Mouse (Mus musculus) retina, postnatal 1 day (tissue): ENCODE measurements around the gene Mapk8ip1.
A peak's percentile ranks its signal among the peaks of the same experiment; 100 is the strongest.

Experiments used
- DNase-seq: peaks from one replicate; pipeline ENCODE4 v3.0.0-alpha.2; 2012

Mapk8ip1 gene

GRCm38 (mm10) chr2:92390206-92390930 lies 10.7 kb downstream of the Mapk8ip1 start:
- no peak for DNase-seq

- no peak for DNase-seq
Observed at GRCm38 (mm10) chr2:92389645-92390044, 11.4 kb downstream of the Mapk8ip1 start.

- peak; percentile 99 for DNase-seq
Observed at GRCm38 (mm10) chr2:92388891-92389641, 12.0 kb downstream of the Mapk8ip1 start.

GRCm38 (mm10) chr2:92388081-92388517 lies 13.0 kb downstream of the Mapk8ip1 start:
- DNase-seq = peak; percentile 37

GRCm38 (mm10) chr2:92387646-92388045 lies 13.4 kb downstream of the Mapk8ip1 start:
- DNase-seq = no peak

- no peak for DNase-seq
Observed at GRCm38 (mm10) chr2:92386821-92387570, 14.1 kb downstream of the Mapk8ip1 start.

DNA sequence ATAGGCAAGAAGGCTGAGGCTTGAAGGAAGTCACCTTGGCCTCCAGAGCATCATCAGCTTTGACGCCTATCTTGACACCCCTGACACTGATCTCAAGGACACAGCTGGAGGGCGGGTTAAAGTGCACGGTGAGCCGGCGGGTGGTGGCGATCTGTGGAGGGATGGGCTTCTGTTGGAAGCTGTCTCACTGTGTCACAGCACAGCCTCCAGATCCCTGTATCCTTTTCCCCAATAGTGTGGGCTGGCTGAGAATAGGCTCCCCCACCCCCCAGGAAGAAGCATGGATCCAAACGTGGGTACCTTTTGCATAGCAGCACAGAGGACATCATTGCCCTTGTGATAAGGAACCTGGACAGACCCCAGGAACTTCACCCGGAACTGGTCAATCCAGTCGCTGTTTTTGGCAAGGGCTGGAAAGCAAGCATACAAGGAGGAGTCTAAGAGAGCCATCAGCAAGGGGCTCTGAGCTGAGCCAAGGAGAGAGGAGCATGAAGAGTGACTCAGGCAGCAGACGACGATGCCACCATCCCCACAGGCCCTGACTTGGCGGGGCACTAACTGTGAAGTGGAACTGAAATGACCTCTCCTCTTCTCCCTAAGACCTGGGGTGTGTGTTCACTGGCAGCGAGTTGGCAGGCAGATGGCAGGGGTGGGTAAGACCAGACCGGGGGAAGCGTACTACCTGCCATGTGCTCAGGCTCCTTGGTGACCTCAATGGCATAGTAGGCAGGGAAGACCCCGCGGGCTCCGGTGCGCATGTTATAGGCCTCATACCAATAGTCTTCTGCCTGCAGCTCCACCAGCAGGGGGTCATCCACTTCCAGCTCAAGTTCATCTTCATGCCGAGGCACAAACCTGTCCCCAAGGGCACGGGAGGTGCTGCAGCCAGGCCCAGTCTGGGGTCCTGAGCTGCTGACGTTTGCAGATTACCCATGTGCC lies 15.7 kb downstream of the Mapk8ip1 start:
- DNase-seq = no peak

DNA sequence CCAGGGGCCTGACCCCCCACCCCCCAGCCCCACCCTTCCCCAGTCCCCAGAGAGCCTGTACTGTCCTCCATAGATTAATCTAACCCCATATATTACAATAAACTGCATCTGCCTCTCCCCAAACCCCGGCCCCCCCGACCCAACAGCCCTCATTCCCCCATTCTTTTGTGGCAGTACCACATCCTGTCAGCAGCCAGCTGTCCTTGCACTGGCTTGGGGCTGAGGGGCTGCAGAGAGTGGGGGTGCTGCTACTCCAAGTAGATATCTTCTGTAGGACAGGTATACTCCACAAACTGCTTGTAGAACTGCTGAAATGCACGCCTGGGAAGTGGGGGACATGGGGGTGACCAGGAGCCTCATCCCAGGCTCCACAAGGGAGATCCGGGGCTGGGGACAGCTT lies 17.0 kb downstream of the Mapk8ip1 start:
- DNase-seq = no peak

DNA sequence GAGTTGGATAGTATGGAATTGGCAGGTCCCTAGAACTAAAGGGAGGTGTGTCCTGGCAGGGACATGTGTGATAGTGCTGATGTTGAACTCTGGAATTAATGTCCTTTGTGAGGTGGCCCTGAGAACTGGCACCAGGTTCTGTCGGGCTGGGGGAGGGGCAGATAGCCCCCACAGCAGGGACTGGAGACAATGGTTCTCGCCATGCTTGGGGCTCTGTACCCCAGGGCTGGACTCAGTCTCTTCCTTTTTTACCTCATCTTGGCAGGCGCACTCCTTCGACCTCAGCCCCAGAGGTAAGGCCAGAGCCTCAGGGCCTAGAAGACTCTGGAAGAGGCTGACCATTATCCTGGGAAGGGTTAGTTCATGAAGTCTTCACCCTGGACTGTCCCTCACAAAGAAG lies 18.3 kb downstream of the Mapk8ip1 start:
- DNase-seq = no peak

- no peak for DNase-seq
Observed at GRCm38 (mm10) chr2:92381901-92382588, 19.0 kb downstream of the Mapk8ip1 start, which contains the start of gene 1700029I15Rik. Gene 1700029I15Rik (plus strand): TSS chr2:92382538.

- no peak for DNase-seq
Observed at GRCm38 (mm10) chr2:92381161-92381560, 19.9 kb downstream of the Mapk8ip1 start.

GRCm38 (mm10) chr2:92380495-92381050 lies 20.5 kb downstream of the Mapk8ip1 start:
- no peak for DNase-seq

DNA sequence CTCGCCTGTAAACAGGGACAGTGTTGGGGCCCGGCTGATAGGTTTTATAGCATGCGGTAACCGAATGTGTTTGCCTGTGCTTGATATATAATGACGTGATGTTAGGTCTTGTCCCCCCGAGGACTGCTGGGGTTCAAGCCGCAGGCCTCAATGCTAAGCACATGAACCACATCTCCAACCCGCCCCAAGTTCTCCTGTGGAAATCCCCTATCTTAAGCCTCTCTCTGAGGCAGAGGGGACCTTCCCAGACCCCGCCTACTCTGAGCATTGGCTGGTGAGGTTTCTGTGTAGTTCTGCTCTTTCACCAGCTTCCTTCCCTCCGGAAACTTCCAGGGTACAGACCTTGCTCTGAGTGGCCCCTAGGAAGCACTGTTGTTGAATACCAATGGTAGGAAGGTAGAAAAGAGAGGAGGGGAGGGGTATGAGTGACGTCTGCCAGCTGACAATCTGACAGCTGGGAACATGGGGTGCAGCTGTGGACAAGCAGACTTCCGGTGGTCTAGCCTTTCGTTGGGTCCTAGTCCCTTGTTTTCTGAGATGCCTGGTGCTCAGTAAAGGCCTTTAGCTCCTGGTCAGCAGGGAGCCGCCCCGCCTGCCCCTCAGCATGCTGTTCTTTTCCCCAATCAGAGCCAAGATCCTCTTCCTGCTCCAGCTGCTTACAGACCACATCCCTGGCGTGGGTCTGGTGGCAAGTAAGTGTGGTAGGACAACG lies 21.1 kb downstream of the Mapk8ip1 start:
- no peak for DNase-seq

DNA sequence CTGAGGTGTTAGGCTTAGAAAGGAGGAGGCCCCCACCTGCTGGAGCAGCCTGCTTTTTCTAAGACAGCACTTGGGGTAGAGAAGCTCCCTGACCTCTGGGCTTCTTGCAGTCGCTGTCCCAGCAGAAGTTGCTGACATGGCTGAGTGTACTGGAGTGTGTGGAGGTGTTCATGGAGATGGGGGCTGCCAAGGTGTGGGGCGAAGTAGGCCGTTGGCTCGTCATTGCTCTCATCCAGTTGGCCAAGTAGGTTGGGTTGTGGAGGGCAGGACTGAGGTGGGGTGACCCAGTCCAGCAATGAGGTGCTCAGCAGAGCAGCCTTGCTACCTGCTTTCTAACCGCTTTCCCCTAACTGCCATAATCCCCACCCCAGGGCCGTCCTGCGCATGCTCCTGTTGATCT lies 23.7 kb downstream of the Mapk8ip1 start:
- no peak for DNase-seq

DNA sequence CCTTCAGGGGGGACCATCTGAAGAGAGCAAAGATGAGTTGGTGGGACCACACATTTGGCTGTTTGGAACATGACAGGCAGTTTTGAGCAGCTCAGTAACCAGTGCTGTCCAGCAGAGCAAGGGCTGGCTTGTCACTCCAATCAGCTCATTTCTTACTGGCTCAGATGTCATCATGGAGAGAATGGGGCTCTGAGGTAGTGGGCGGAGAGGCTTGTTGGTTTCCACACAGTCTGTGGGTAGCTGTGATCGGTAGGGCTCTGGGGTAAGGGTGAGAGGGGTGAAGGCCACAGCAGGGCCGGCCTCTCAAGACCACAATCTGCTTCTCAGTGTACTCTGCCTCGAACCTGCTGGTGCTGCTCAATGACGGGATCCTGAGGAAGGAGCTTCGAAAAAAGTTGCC lies 24.8 kb downstream of the Mapk8ip1 start:
- DNase-seq = no peak

- DNase-seq = no peak
Observed at GRCm38 (mm10) chr2:92375788-92376187, 25.3 kb downstream of the Mapk8ip1 start.

GRCm38 (mm10) chr2:92375099-92375623 lies 25.9 kb downstream of the Mapk8ip1 start:
- DNase-seq = peak; percentile 99

DNA sequence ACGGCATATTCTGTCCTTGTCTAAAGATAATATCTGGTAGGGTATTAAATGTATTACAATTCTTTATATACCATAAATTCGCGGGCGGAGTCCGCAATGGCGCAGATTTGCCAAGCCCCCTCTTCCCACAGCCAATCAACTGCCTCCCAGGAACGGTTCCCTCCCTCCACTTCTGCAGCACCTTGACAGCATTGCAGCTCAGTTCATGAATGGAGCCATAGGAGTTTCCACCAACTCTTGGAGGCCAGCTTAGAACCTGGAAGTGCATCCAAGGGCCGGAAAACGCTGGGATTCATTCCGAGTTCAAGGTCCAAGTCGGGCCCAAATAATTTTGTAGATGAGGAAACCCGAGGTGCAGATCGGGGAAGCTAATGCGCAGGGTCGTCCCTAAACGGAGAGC lies 26.5 kb downstream of the Mapk8ip1 start, which contains the start of the genes Pex16 and Large2:
Gene Pex16, plus strand, starts transcription at position 163 of the 400 bp plus-strand sequence.
Gene Large2, minus strand, starts transcription at position 356 of the 400 bp plus-strand sequence.
- no peak for DNase-seq

GRCm38 (mm10) chr2:92373437-92373813 lies 27.6 kb downstream of the Mapk8ip1 start:
- DNase-seq = no peak

DNA sequence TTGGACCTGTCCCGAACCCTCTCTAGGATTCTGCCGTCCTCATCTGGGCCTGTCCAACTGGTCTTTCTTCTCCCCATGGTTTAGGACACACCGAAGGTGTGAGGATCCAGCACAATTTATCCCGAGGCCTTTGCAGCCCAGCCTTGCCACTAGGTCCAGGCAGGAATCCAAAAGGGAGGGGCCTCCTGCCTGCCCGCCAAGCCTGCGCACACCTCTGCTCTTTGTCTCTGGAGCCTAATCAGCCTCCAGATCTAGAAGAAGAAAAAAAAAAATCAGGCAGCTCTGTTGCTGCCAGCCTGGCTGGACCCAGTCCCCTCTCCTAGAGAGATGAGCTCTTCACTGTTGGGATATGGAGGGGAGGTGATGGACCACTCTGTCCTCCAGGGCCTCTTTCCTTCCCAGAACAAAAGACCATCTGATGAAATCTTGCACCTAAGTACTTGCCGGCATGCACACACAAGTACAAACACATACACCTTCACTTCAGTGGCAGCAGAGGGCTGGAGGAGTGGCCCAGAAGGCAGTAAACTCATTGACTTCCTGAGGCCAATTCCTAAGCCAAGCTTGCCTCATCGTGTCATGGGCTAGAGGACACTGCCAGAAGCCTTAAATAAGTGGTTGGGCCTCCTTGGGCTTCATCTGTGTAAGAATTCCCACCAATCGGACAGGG lies 28.2 kb downstream of the Mapk8ip1 start:
- DNase-seq = no peak
